Mouse (Mus musculus) ovary, adult 18-20 months (tissue): Measurements from ENCODE around the gene Krtap4-1.
"Not testable (repeated sequence)": the region's sequence is repeated elsewhere in the genome, so short reads cannot be mapped to it uniquely, and the experiment has no call there.

ENCODE experiments used
- DNase-seq: peaks from one replicate; pipeline ENCODE4 v3.0.0; 2022; ENCODE audit warnings: low spot score, mixed read lengths

Gene Krtap4-1

DNA sequence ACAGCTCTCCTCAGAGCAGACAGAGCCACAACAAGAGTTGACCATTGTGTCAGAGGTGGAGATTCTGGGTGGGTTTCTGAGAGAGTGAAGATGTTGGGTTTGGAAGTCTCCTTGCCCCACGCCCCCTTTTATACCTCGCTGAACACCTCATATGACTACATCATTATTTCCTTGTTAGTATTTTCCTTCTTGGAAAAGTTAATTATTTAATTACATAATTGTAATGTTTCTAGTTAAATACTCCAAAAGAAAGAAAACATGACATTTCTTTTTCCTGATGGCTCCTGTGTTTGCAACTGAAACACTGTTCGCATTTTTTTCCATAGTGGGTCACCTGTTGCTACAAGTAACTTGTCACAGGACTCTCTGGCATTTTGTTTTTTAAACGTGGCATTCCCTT lies at the start of gene Krtap4-1:
Gene Krtap4-1, minus strand, starts transcription at position 101 of the 400 bp plus-strand sequence.
- no peak for DNase-seq

DNA sequence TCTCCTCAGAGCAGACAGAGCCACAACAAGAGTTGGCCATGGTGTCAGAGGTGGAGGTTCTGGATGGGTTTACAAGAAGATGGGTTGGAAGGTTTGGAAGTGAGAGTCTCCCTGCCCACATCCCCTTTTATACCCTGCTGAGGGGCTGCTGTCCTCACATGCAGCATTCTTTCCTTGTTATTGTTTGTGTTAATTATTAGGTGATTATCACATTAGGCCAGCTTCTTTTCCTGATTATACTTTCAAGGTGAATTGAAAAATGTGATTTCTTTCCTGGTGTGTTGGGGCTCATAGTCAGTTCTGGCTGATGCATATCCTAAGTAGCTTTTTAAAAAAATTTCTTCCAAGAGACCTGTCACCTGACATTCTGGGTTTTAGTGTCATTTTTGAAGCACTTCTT lies 37.8 kb upstream of the Krtap4-1 start, which contains the start of gene Krtap4-6:
Gene Krtap4-6, minus strand, starts transcription at position 101 of the 400 bp plus-strand sequence.
- DNase-seq: no peak

- DNase-seq: no peak
Observed at GRCm38 (mm10) chr11:99662802-99663201, 34.8 kb upstream of the Krtap4-1 start.

DNA sequence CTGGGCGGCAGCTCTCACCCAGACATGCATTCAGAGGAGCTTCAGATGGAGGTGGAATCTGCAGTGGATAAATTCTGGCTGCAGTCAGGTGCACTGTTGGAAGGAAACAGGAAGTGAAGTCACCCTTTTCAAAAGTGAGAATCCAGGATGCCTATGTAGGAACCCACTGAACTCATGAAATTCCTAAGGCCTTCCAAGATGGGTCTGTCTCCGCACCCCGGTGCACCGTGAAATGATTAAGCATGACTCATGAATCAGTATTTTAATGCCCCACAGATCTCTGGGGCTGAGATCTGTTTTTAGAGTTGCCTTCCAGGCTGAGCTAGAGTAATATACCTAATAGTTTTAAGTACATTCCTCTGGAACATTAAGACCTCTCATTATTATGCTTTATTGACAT lies 31.2 kb upstream of the Krtap4-1 start:
- DNase-seq: no peak

- DNase-seq: not testable (repeated sequence)
Observed at GRCm38 (mm10) chr11:99658467-99659010, 30.5 kb upstream of the Krtap4-1 start, which contains the start of gene Gm11563. Gene Gm11563 (minus strand): TSS chr11:99658960.

DNA sequence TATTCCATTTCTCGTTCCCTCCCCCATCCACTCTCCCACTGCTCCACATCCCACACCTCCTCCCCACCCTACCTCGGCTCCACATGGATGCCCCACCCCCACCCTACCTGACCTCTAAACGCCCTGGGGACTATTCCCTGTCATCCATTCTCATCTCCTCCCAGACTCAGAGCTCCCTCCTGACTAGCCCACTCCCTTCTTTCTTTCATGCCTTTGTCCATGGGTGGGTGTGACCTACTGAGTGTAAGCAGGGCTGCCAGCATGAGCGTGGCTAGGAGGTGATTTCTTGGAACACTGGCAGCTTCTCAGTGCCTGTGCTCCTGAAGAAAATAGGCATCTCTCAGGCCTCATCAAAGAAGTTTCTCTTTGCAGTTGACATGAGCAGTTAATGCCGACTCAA lies 29.0 kb upstream of the Krtap4-1 start:
- DNase-seq: no peak

DNA sequence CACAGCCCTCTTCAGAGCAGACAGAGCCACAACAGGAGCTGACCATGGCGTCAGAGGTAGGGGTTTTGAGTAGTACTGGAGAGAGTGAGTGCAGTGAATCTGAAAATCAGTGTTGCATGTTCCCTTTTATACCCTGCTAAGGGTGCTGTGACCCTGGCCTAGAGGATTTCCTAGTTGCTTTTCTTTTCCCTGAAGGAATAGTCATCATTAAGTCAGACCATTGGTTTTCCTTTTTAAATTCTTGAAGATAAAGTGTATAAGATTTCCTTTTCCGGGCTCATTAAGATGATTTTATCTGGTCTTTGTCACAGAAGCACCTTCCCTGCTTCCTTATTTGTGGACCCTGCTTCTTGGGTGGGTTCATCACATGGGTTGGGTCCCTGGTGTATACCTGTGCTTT lies 22.1 kb upstream of the Krtap4-1 start, which contains the start of gene Gm11555:
Gene Gm11555, minus strand, starts transcription at position 101 of the 400 bp plus-strand sequence.
- DNase-seq: no peak

DNA sequence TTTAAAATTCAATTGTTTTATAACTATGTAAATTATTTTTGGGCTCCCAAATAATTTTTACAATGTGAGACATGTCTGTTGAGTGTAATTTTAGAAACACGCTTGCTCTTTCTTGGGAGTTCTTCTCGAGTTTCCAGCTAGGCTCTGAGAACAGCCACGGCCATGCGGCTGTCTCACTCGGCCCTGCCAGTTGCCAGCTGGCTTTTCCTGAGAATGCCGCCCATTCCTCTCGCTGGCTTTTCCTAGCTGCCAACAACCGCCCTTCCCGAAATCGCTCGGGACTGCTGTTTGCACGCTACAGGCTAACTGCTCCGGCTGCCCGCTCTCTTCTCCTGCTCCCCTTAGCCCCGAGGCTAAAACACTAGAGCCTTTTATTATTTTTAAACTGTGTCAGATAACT lies 18.4 kb upstream of the Krtap4-1 start:
- no peak for DNase-seq

DNA sequence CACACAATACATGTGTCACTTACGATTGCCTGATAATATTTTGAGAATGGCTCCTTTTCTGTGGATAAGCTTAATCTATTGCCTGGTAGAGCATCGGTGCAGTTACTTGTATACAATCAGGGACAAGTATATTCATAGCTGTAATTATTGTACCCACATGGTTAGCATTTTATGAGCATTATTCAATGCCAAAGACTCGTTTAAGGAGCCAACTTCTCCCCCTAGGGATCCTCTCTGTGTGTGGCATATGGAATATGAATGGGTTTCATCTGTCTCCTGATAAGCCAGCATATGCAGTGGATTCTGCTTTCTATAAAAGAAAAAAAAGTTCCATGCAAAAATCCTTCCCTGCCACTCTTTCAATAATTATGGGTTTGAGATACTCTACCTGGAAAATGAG lies 16.3 kb upstream of the Krtap4-1 start:
- no peak for DNase-seq

- not testable (repeated sequence) for DNase-seq
Observed at GRCm38 (mm10) chr11:99643635-99644139, 15.6 kb upstream of the Krtap4-1 start, which contains the start of gene Krtap4-7. Gene Krtap4-7 (minus strand): TSS chr11:99644089.

GRCm38 (mm10) chr11:99640926-99641325 lies 12.9 kb upstream of the Krtap4-1 start:
- no peak for DNase-seq

- DNase-seq: no peak
Observed at GRCm38 (mm10) chr11:99637086-99637485, 9.0 kb upstream of the Krtap4-1 start.

- no peak for DNase-seq
Observed at GRCm38 (mm10) chr11:99634653-99635134, 6.7 kb upstream of the Krtap4-1 start, which contains the start of gene Krtap4-2. Gene Krtap4-2 (minus strand): TSS chr11:99635084.

- no peak for DNase-seq
Observed at GRCm38 (mm10) chr11:99633293-99633692, 5.3 kb upstream of the Krtap4-1 start.

DNA sequence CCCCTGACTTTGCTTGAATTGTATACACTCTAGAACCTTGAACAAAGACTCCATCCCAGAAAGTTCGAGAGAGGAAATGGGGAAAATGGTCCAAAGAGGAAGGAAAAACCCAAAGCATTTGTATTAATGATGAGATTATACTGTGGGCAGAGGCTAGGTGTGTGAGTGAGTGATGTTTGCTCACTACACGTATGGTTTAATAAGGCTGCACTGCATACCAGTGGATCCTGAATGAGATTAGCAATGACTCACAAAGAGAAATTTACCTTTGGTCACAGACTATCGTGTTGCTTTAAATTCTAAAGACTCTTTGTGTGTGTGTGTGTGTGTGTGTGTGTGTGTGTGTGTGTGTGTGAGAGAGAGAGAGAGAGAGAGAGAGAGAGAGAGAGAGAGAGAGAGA lies 2.9 kb upstream of the Krtap4-1 start:
- DNase-seq: no peak

DNA sequence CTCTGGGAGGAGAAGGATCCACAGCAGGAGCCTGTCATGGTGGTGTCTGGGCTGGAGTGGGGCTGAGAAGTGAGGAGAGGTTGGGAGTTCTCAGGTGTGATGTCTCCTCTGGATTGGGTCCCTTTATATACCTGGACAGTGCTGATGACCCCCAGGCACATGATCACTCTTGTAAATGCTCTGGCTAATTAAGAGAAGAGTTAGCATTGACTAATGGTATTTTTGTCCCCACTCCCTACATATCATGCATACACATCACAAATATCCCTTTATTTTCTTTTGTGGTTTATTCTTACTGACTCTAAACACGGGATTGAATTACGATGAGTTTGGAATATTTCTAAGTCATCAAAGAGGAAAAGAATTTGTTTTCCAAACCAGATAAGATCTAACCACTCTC lies 7.7 kb downstream of the Krtap4-1 start, which contains the start of gene Gm11562:
Gene Gm11562, minus strand, starts transcription at position 101 of the 400 bp plus-strand sequence.
- DNase-seq: no peak

- no peak for DNase-seq
Observed at GRCm38 (mm10) chr11:99614796-99615363, 13.2 kb downstream of the Krtap4-1 start, which contains the start of gene Krtap2-4. Gene Krtap2-4 (minus strand): TSS chr11:99614846.

GRCm38 (mm10) chr11:99610089-99610488 lies 17.9 kb downstream of the Krtap4-1 start, which contains the start of gene Gm11937:
Gene Gm11937 (minus strand): TSS chr11:99610189.
- not testable (repeated sequence) for DNase-seq

GRCm38 (mm10) chr11:99609126-99609525 lies 18.9 kb downstream of the Krtap4-1 start:
- DNase-seq: no peak

GRCm38 (mm10) chr11:99603208-99603607 lies 24.8 kb downstream of the Krtap4-1 start, which contains the start of gene Gm11938:
Gene Gm11938 (minus strand): TSS chr11:99603308.
- DNase-seq: not testable (repeated sequence)

DNA sequence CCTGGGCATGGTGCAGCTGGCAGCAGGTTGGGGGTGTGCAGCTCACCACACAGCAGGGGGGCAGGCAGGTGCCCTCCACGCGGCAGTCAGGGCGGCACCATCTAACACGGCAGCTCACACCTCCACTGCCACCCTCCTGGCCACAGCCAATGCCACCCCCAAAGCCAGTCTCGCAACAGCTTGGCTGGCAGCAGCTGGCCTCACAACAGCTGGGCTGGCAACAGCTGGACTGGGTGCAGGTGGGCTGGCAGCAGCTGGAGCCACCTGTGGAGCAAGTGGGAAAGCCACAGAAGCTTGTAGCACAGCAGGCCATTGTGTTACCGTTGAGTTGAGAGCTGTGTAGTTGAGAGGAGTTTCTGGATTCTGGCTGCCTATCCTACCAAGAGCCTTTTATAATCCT lies 30.3 kb downstream of the Krtap4-1 start, which contains the start of gene Krtap9-3:
Gene Krtap9-3, minus strand, starts transcription at position 364 of the 400 bp plus-strand sequence.
- not testable (repeated sequence) for DNase-seq

DNA sequence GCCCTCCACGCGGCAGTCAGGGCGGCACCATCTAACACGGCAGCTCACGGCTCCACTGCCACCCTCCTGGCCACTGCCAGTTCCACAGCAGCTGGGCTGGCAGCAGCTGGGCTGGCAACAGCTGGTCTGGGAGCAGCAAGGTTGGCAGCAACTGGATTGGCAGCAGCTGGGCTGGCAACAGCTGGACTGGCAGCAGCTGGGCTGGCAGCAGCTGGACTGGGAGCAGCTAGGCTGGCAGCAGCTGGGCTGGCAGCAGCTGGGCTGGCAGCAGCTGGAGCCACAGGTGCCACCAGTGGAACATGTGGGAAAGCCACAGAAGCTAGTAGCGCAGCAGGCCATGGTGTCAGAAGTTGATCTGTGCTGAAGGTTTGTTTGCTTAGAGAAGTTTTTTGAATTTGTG lies 37.1 kb downstream of the Krtap4-1 start, which contains the start of gene Krtap1-3:
Gene Krtap1-3, minus strand, starts transcription at position 359 of the 400 bp plus-strand sequence.
- no peak for DNase-seq

DNA sequence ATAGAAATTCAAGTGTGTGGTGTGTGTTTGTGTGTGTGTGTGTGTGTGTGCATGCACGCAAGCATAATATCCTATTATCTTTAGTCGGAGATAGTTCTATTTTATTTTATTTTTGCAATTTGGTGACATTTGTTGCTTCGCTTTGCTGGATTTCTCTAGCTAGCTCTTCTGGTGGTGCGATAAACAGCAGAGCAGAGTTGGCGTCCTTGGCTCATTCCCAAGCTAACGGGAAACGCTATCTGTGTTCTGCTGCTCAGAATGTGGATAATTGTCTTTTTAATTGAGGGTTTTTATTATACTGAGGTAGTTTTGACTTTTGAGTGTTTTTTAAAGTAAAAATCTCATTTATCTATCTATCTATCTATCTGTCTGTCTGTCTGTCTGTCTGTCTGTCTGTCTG lies 42.9 kb downstream of the Krtap4-1 start:
- DNase-seq: peak; percentile 19
